Mouse (Mus musculus): ENCODE measurements around the gene Kpna1. TPM values are rescaled to one million over a fixed set of nuclear protein-coding genes. Genes with fewer than 3 reads are reported as not detected.

Gene Kpna1
- polyA plus RNA-seq, 1 experiment from 2014 or later = 46.0 TPM

DNA sequence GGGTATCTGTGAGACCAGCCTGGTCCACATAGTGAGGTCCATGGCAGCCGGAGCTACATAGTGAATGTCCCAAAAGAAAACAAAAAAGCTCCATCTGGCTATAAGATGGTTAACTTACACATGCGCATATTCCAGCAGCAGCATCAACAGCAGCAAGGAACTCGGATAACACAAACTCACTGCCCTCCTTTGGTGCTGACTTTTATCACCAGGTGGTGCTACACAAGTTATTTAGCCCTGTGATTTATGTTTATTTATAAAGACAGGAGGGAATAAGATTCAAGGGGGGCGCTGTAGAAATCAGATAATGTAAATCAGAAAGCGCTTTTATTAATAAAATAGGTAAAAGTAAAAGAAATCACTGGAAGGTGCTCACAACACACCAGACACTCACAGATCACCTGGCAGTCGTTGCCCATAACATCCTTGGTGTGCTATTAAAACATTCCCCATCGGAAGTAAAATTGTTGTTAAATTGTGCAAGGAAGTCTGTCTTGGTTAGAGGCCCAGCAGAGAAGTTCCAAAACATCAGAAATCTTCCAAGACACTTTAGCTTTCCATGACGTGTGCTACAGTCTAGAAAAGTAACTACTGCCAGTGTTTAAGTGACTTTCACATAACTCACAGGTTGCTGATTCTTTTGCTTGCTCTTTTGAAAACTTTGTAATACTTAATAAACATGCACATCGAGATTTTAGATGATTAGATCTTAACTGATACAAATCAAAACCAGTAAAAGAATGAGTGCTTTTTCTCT lies 91.4 kb downstream of the Kpna1 start:
- Histone ChIP-seq H3K27ac (replicated peaks in 1 of 2; ENCODE audit: control insufficient read depth in 1 of 2, insufficient read depth in 1 of 2, low read depth in 2 of 2, low read length in 2 of 2) (peak overlapping the region; percentile 14 to 51; a peak in 1 of 4 replicates), H3K9me3 (ENCODE audit: control insufficient read depth, low read length) (no peaks in the 10 kb centered on the region), H3K4me1 (ENCODE audit: control insufficient read depth in 2 of 2, insufficient read depth in 2 of 2, low read length in 2 of 2) (peaks cover 11 to 41% of the 10 kb centered on the region in 2 experiments), H3K9ac (ENCODE audit: low read length) (peak overlapping the region; percentile 87), H3K27me3 (ENCODE audit: control insufficient read depth, insufficient read depth, low read length) (no peaks in the 10 kb centered on the region), H3K4me2 (ENCODE audit: low read length) (peak overlapping the region; percentile 83), H3K36me3 (ENCODE audit: control insufficient read depth, insufficient read depth, low read length) (peaks cover 27% of the 10 kb centered on the region), H3K4me3 (ENCODE audit: control insufficient read depth in 1 of 2, insufficient read depth in 1 of 2, low read depth in 1 of 2, low read length in 2 of 2) (peak overlapping the region; percentile 34 to 77)
- WGBS = 20% methylated on average over 9 of the region's 9 CpGs
- ATAC-seq (ENCODE audit: insufficient number of reproducible peaks, insufficient read depth, low FRiP score, low read depth) = no peak

DNA sequence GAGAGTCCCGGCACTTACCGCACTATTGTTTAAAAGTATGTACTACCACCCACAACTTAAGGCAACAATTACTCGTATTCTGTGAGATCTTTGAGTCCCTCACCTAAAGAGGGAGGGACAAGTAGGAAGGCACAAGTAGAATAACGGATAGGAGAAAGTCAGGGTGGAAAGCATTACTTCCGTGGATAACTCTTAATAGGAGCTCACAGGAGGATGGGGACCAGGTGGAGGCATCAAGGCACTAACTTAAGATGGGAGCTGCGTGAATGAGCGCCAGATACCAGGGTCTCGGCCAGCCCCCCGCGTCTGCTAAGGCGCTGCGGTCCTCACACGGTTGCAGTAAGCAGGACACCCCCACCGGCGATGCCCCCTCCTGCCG lies 92.5 kb downstream of the Kpna1 start:
- Histone ChIP-seq H3K9ac (ENCODE audit: low read length) (peak overlapping the region; percentile 87), H3K9me3 (ENCODE audit: control insufficient read depth, low read length) (no peaks in the 10 kb centered on the region), H3K4me1 (ENCODE audit: control insufficient read depth in 2 of 2, insufficient read depth in 2 of 2, low read length in 2 of 2) (peaks cover 5 to 31% of the 10 kb centered on the region in 2 experiments), H3K27me3 (ENCODE audit: control insufficient read depth, insufficient read depth, low read length) (no peaks in the 10 kb centered on the region), H3K4me2 (ENCODE audit: low read length) (peak overlapping the region; percentile 83), H3K36me3 (ENCODE audit: control insufficient read depth, insufficient read depth, low read length) (peaks cover 27% of the 10 kb centered on the region), H3K4me3 (ENCODE audit: control insufficient read depth in 1 of 2, insufficient read depth in 1 of 2, low read depth in 1 of 2, low read length in 2 of 2) (peak overlapping the region; percentile 77 to 80), H3K27ac (replicated peaks in 1 of 2; ENCODE audit: control insufficient read depth in 1 of 2, insufficient read depth in 1 of 2, low read depth in 2 of 2, low read length in 2 of 2) (peak overlapping the region; percentile 100)
- WGBS = under 1% methylated on average over 14 of the region's 16 CpGs
- ATAC-seq (ENCODE audit: insufficient number of reproducible peaks, insufficient read depth, low FRiP score, low read depth) = no peak

DNA sequence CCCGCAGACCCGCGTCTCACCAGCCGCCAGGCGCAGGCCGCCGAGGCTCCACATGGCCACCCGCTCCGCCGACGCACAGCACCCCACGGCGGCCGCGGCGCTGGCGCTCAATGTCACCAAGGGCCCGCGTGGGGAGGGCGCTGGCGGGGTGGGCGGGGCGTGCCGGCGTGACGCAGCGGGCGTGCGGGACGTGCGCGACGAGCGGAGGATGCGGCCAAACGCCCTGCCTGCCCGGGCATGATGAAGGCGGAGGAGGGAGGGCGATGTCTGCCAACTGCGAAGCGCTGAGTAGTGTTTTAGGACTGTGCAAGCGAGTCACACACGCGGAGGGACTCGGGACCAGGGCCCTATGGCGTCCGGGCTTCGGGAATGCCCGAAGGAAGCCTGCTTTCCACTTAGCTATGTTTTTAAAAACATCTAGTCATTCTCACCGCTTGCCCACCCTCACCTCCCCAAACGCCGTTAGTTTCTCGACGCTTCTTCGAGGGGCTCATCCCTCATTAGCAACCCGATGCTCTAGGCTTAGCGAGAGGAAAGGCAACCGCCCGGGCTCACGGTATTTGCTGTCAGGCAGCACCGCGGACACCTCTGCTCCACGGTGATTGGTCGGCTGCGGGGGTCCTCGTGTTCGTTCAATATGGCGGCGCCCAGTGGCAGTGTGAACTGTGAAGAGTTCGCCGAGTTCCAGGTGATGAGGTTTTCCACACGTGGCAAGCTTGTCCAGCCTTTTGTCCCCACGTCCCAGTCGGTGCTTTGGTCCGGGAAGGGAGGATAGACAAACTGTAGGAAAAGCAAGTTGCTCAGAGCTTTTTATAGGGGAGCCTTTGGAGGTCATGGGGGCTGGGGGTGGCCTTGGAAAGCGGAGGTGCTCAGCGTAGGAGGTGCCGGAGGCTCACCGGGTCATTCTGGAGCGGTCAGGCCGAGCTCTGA lies 93.2 kb downstream of the Kpna1 start, which contains the start of the genes Fam162a and Ccdc58:
Fam162a (minus strand) TSS at position 145 of the 930 bp plus-strand sequence.
Ccdc58 (plus strand) TSS at position 236 of the 930 bp plus-strand sequence.
- under 1% methylated on average over 80 of the region's 81 CpGs for WGBS
- Histone ChIP-seq H3K27me3 (ENCODE audit: control insufficient read depth, insufficient read depth, low read length) (no peaks in the 10 kb centered on the region), H3K4me1 (ENCODE audit: control insufficient read depth in 2 of 2, insufficient read depth in 2 of 2, low read length in 2 of 2) (peaks cover 2 to 28% of the 10 kb centered on the region in 2 experiments; a peak in 3 of 4 replicates), H3K9ac (ENCODE audit: low read length) (peak within 1 kb of the TSS; percentile 87), H3K36me3 (ENCODE audit: control insufficient read depth, insufficient read depth, low read length) (peaks cover 27% of the 10 kb centered on the region), H3K9me3 (ENCODE audit: control insufficient read depth, low read length) (no peaks in the 10 kb centered on the region), H3K27ac (replicated peaks in 1 of 2; ENCODE audit: control insufficient read depth in 1 of 2, insufficient read depth in 1 of 2, low read depth in 2 of 2, low read length in 2 of 2) (peak within 1 kb of the TSS; percentile 100), H3K4me2 (ENCODE audit: low read length) (peak within 1 kb of the TSS; percentile 83), H3K4me3 (ENCODE audit: control insufficient read depth in 1 of 2, insufficient read depth in 1 of 2, low read depth in 1 of 2, low read length in 2 of 2) (peak within 1 kb of the TSS; percentile 77 to 80)
- ATAC-seq (ENCODE audit: insufficient number of reproducible peaks, insufficient read depth, low FRiP score, low read depth) = peak; percentile 91

DNA sequence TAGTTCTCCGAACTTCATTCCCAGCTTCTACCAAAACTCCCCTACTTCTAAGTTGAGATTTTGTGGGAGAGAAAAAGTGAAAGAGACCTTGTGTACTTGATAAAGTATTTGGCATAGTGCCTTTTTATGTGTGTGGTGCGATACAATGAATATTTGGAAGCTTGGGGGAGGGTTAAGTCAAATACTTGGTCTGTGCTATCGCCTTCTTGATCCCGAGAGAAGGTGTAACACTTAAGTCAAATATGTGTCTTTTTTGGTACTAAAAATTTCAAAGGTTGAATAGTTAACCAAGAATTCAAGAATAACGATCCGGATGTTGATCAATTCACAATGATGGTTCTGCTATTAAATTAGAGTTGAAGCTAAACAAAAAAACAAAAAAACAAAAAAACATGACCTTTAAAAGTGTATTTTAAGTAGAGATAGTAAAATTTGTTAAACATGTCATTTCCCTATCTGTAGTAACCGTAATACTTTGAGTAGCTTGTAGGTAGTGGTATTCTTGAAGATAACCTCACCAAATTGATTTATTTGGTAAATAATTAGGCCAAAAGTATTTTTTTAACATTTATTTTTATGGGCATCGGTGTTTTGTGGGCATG lies 94.0 kb downstream of the Kpna1 start:
- Histone ChIP-seq H3K4me3 (ENCODE audit: control insufficient read depth in 1 of 2, insufficient read depth in 1 of 2, low read depth in 1 of 2, low read length in 2 of 2) (peak overlapping the region; percentile 77 to 80), H3K27me3 (ENCODE audit: control insufficient read depth, insufficient read depth, low read length) (no peaks in the 10 kb centered on the region), H3K4me2 (ENCODE audit: low read length) (peak overlapping the region; percentile 83), H3K9me3 (ENCODE audit: control insufficient read depth, low read length) (no peaks in the 10 kb centered on the region), H3K27ac (replicated peaks in 1 of 2; ENCODE audit: control insufficient read depth in 1 of 2, insufficient read depth in 1 of 2, low read depth in 2 of 2, low read length in 2 of 2) (peak overlapping the region; percentile 100), H3K9ac (ENCODE audit: low read length) (peak overlapping the region; percentile 87), H3K36me3 (ENCODE audit: control insufficient read depth, insufficient read depth, low read length) (peaks cover 19% of the 10 kb centered on the region), H3K4me1 (ENCODE audit: control insufficient read depth in 2 of 2, insufficient read depth in 2 of 2, low read length in 2 of 2) (peaks cover 2 to 22% of the 10 kb centered on the region in 2 experiments; a peak in 3 of 4 replicates)
- ATAC-seq (ENCODE audit: insufficient number of reproducible peaks, insufficient read depth, low FRiP score, low read depth) = no peak
- WGBS = 25% methylated on average over 8 of the region's 8 CpGs

DNA sequence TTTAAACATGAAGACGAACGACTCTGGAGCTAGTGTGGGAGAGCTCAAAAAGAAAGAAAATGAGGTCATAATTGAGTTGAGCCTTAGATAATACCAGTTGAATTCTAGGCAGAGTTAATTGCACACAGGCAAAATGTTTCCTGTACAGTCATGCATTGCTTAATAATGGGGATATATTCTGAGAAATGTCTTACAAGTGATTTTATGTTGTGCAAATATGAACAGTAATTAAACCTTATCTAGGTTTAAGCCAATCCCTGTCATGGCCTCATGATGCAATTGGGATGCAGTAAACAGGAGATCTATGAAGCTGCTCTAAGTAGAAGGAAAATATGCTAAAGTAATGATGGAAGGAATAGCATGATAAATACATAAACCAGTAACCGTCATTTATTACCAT lies 96.2 kb downstream of the Kpna1 start:
- ATAC-seq (ENCODE audit: insufficient number of reproducible peaks, insufficient read depth, low FRiP score, low read depth) = no peak
- no peaks in the 10 kb centered on the region for H3K27me3 ChIP-seq (ENCODE audit: control insufficient read depth, insufficient read depth, low read length)
- H3K36me3 ChIP-seq (ENCODE audit: control insufficient read depth, insufficient read depth, low read length) = no peaks in the 10 kb centered on the region
- WGBS = 89% methylated on average over 3 of the region's 3 CpGs
- no peak overlapping the region for H3K9ac ChIP-seq (ENCODE audit: low read length)
- H3K27ac ChIP-seq (replicated peaks in 1 of 2; ENCODE audit: control insufficient read depth in 1 of 2, insufficient read depth in 1 of 2, low read depth in 2 of 2, low read length in 2 of 2) = no peak overlapping the region
- 0 out of 4 replicates have a peak, but pooled peaks cover 0 to 3% of the 10 kb centered on the region in 2 experiments for H3K4me1 ChIP-seq (ENCODE audit: control insufficient read depth in 2 of 2, insufficient read depth in 2 of 2, low read length in 2 of 2)
- no peak overlapping the region for H3K4me2 ChIP-seq (ENCODE audit: low read length)
- H3K9me3 ChIP-seq (ENCODE audit: control insufficient read depth, low read length) = no peaks in the 10 kb centered on the region
- no peak overlapping the region for H3K4me3 ChIP-seq (ENCODE audit: control insufficient read depth in 1 of 2, insufficient read depth in 1 of 2, low read depth in 1 of 2, low read length in 2 of 2)

DNA sequence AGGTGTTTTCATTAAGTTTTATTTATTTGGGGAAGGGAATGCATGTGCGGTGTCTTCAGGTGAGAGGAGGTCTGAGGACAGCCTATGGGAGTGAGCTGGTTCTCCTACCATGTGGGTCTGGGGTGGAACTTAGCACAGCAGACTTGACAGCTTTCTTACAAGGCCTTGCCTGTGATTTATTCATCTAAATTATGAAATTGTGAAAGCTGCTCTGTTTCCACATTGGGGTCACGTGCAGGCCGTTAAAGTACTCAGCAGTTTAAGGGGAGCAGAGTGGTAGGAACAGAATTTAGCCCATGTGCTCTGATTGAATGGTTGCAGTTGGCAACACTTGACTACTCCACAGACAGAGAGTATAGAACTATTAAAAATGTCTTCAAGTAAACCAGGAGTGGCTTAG lies 101.4 kb downstream of the Kpna1 start:
- peaks cover 26% of the 10 kb centered on the region for H3K36me3 ChIP-seq (ENCODE audit: control insufficient read depth, insufficient read depth, low read length)
- ATAC-seq (ENCODE audit: insufficient number of reproducible peaks, insufficient read depth, low FRiP score, low read depth) = no peak
- H3K4me3 ChIP-seq (ENCODE audit: control insufficient read depth in 1 of 2, insufficient read depth in 1 of 2, low read depth in 1 of 2, low read length in 2 of 2) = no peak overlapping the region
- no peak overlapping the region for H3K4me2 ChIP-seq (ENCODE audit: low read length)
- no peaks in the 10 kb centered on the region for H3K9me3 ChIP-seq (ENCODE audit: control insufficient read depth, low read length)
- H3K9ac ChIP-seq (ENCODE audit: low read length) = no peak overlapping the region
- 94% methylated on average over 3 of the region's 3 CpGs for WGBS
- no peaks in the 10 kb centered on the region for H3K27me3 ChIP-seq (ENCODE audit: control insufficient read depth, insufficient read depth, low read length)
- no peak overlapping the region for H3K27ac ChIP-seq (replicated peaks in 1 of 2; ENCODE audit: control insufficient read depth in 1 of 2, insufficient read depth in 1 of 2, low read depth in 2 of 2, low read length in 2 of 2)
- no peaks in the 10 kb centered on the region for H3K4me1 ChIP-seq (ENCODE audit: control insufficient read depth in 2 of 2, insufficient read depth in 2 of 2, low read length in 2 of 2)
